Mouse (Mus musculus) stomach, postnatal 0 days (tissue): Measurements from ENCODE around the gene Slc6a16. TPM values are rescaled to one million over a fixed set of nuclear protein-coding genes. Genes with fewer than 3 reads are reported as not detected.

Source experiments
- ATAC-seq: fragments of 200-750 bp; cut with Nextera tagmentation; 2 replicates; pipeline ENCODE4 v1.8.0; 2017; ENCODE audit not compliant: low FRiP score, low TSS enrichment
- DNase-seq: peaks from one replicate; pipeline ENCODE4 v3.0.0-alpha.2; 2016; ENCODE audit warnings: low spot score
- H3K27ac ChIP-seq: fragments of 300-500 bp; sonication (generic); replicated peaks from 2 replicates; pipeline ENCODE4 v1.5.1; 2014; ENCODE audit warnings: mild to moderate bottlenecking, control low read depth
- H3K27me3 ChIP-seq: fragments of 300-500 bp; sonication (generic); 2 replicates; pipeline ENCODE4 v1.6.1; 2014; ENCODE audit warnings: low read length; ENCODE audit not compliant: control insufficient read depth, insufficient read depth
- H3K36me3 ChIP-seq: fragments of 300-500 bp; sonication (generic); 2 replicates; pipeline ENCODE4 v1.6.1; 2014; ENCODE audit warnings: low read length, mixed read lengths; ENCODE audit not compliant: control insufficient read depth, insufficient read depth
- H3K4me1 ChIP-seq: fragments of 300-500 bp; sonication (generic); replicated peaks from 2 replicates; pipeline ENCODE4 v1.6.1; 2014; ENCODE audit warnings: antibody characterized with exemption; ENCODE audit not compliant: control insufficient read depth, insufficient read depth
- H3K4me2 ChIP-seq: fragments of 300-500 bp; sonication (generic); replicated peaks from 2 replicates; pipeline ENCODE4 v1.6.1; 2014; ENCODE audit warnings: low read depth, mild to moderate bottlenecking, control low read depth, moderate library complexity
- H3K4me3 ChIP-seq: fragments of 300-500 bp; sonication (generic); 2 replicates; pipeline ENCODE4 v1.5.1; 2014; ENCODE audit warnings: low read depth, low read length, control low read depth
- H3K9ac ChIP-seq: fragments of 300-500 bp; sonication (generic); 2 replicates; pipeline ENCODE4 v1.6.1; 2014; ENCODE audit warnings: mild to moderate bottlenecking, low read length, control low read depth, mixed read lengths
- H3K9me3 ChIP-seq: fragments of 300-500 bp; sonication (generic); 2 replicates; pipeline ENCODE4 v1.6.1; 2016; ENCODE audit warnings: low read length; ENCODE audit not compliant: control insufficient read depth
- CTCF ChIP-seq: IDR thresholded peaks from 2 replicates; pipeline ENCODE4 v1.5.1; 2016; ENCODE audit warnings: antibody characterized with exemption, low read depth, mild to moderate bottlenecking, moderate library complexity
- EP300 ChIP-seq: optimal IDR thresholded peaks from 2 replicates; pipeline ENCODE3; 2016; ENCODE audit warnings: antibody characterized with exemption
- WGBS: fragments of 180-500 bp; shearing (Covaris S2); extraction: QIAGEN DNeasy Blood & Tissue Kit; methylation state at CpG from one replicate; pipeline ENCODE4 v1.1.7; 2014; 5-methylcytosine and 5-hydroxymethylcytosine counted together
- polyA plus RNA-seq: library from polyadenylated mRNA; unstranded; fragments of >200 nt; fragmentation: Nextera tagmentation; extraction: Ambion mirVana; gene quantifications from 2 replicates; pipeline ENCODE4 v1.2.1, GENCODE M21; 2015

Gene Slc6a16
- polyA plus RNA-seq, 1 experiment from 2014 or later: 0.07 TPM

GRCm38 (mm10) chr7:45235656-45236180 lies 5.2 kb upstream of the Slc6a16 start:
- 42% methylated on average over 17 of the region's 17 CpGs for WGBS
- Histone ChIP-seq H3K27ac (no peak overlapping the region), H3K4me1 (peaks cover 9% of the 10 kb centered on the region; the same call in 1 of the 2 replicates), H3K36me3 (no peaks in the 10 kb centered on the region; the same call in 1 of the 2 replicates), H3K4me3 (peak overlapping the region; percentile 24; the same call in 1 of the 2 replicates), H3K9ac (no peak overlapping the region), H3K27me3 (0 out of 2 replicates have a peak, but pooled peaks cover 2% of the 10 kb centered on the region), H3K9me3 (no peaks in the 10 kb centered on the region), H3K4me2 (peak overlapping the region; percentile 51)
- TF ChIP-seq CTCF (no peak), EP300 (no peak)
- ATAC-seq: no peak
- no peak for DNase-seq

DNA sequence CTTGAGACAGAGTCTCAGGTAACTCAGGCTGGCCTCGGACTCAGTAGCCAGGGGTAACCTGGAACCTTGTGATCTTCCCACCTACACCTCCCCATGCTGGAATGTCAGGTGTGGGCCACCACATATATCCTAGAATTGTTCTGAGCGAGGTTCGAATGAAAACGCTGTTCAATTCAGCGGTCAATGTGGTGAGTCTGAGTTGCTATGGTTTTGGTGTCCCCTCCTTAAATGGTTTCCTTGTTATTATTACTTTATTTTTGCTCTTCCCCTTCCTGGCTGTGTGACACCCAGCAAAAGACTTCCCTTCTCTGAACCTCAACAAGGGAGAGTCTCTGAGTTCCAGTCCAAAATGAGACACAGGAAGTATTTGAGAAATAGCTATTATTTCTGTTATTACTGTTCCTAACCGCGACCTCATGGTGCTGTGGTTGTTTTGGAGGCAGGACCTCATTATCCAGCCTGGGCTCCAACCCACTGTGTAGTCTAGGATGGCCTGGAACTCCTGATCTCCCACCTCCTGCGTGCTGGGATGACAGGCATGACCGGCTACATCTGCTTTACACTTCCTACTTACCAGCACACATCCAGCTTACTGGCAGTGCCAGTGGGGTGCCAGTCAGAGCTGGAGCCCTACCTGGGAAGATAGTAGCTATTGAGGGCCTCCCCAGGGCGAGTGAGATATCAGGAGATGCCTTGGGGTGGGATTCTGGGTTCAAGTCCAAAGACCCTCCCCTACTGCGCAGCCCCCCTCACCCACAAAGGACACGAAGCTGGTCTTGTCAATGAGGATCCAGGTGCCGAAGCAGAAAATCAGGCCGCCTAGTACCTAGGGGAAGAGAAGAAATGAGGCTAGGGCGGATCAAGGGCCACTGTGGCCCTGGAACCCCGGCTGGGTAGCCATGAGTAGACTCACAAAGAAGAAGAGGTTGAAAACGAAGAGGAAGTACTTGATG lies 2.9 kb upstream of the Slc6a16 start:
- 76% methylated on average over 17 of the region's 17 CpGs for WGBS
- Histone ChIP-seq H3K9me3 (no peaks in the 10 kb centered on the region), H3K4me3 (no peak overlapping the region), H3K4me2 (no peak overlapping the region), H3K4me1 (peaks cover 14% of the 10 kb centered on the region; the same call in 1 of the 2 replicates), H3K27ac (no peak overlapping the region), H3K27me3 (0 out of 2 replicates have a peak, but pooled peaks cover 2% of the 10 kb centered on the region), H3K36me3 (no peaks in the 10 kb centered on the region; the same call in 1 of the 2 replicates), H3K9ac (no peak overlapping the region)
- DNase-seq (peak; percentile 12), ATAC-seq (no peak)
- TF ChIP-seq EP300 (no peak), CTCF (no peak)

- 46% methylated on average over 20 of the region's 20 CpGs for WGBS
- TF ChIP-seq EP300: no peak
- TF ChIP-seq CTCF: no peak
- no peak within 1 kb of the TSS for H3K9ac ChIP-seq
Measured at GRCm38 (mm10) chr7:45238723-45239496, 2.0 kb upstream of the Slc6a16 start, which contains the start of gene Cd37. TSS of gene Cd37 (minus strand) at chr7:45239115.

GRCm38 (mm10) chr7:45240109-45240508 lies 776 bp upstream of the Slc6a16 start:
- no peaks in the 10 kb centered on the region for H3K36me3 ChIP-seq
- 91% methylated on average over 7 of the region's 7 CpGs for WGBS
- ATAC-seq (no peak), DNase-seq (peak; percentile 11)
- H3K4me2 ChIP-seq: no peak overlapping the region
- 0 out of 2 replicates have a peak, but pooled peaks cover 5% of the 10 kb centered on the region for H3K4me1 ChIP-seq
- no peak overlapping the region for H3K9ac ChIP-seq
- H3K9me3 ChIP-seq: no peaks in the 10 kb centered on the region
- TF ChIP-seq EP300: no peak
- TF ChIP-seq CTCF: no peak
- H3K4me3 ChIP-seq: no peak overlapping the region
- 0 out of 2 replicates have a peak, but pooled peaks cover 2% of the 10 kb centered on the region for H3K27me3 ChIP-seq
- no peak overlapping the region for H3K27ac ChIP-seq

More at GRCm38 (mm10) chr7:45238723-45239496, 2.0 kb upstream of the Slc6a16 start, which contains the start of gene Cd37:
- Histone ChIP-seq H3K36me3 (no peaks in the 10 kb centered on the region), H3K27ac (no peak within 1 kb of the TSS), H3K4me1 (peaks cover 14% of the 10 kb centered on the region; the same call in 1 of the 2 replicates), H3K27me3 (0 out of 2 replicates have a peak, but pooled peaks cover 2% of the 10 kb centered on the region), H3K4me3 (no peak within 1 kb of the TSS), H3K9me3 (no peaks in the 10 kb centered on the region), H3K4me2 (no peak within 1 kb of the TSS; the same call in 1 of the 2 replicates)
- no peak for ATAC-seq
- DNase-seq: peak; percentile 14

- Histone ChIP-seq H3K27me3 (0 out of 2 replicates have a peak, but pooled peaks cover 2% of the 10 kb centered on the region), H3K4me1 (0 out of 2 replicates have a peak, but pooled peaks cover 5% of the 10 kb centered on the region), H3K4me3 (no peak overlapping the region), H3K27ac (no peak overlapping the region), H3K9me3 (no peaks in the 10 kb centered on the region), H3K36me3 (no peaks in the 10 kb centered on the region), H3K4me2 (no peak overlapping the region; the same call in 1 of the 2 replicates), H3K9ac (no peak overlapping the region)
- WGBS: 83% methylated on average over 6 of the region's 6 CpGs
- no peak for TF ChIP-seq CTCF
- no peak for TF ChIP-seq EP300
- ATAC-seq (no peak), DNase-seq (no peak)
Measured at GRCm38 (mm10) chr7:45241389-45241749, 484 bp downstream of the Slc6a16 start.
